Mouse (Mus musculus): ENCODE measurements around the gene Gdf11.
A peak's percentile ranks its signal among the peaks of the same experiment; 100 is the strongest.

GRCm38 (mm10) chr10:128923013-128923691 is 31.6 kb upstream of the Gdf11 start:
- peak; percentile 64 for TF ChIP-seq CTCF (IDR thresholded peaks at IDR 0.05; ENCODE audit: control insufficient read depth, insufficient read depth, insufficient read length)
- no peak for TF ChIP-seq FOSL1 (IDR thresholded peaks at IDR 0.05; ENCODE audit: insufficient read depth, low read length, poor library complexity, severe bottlenecking)
